28 mouse cellular contexts compared by ENCODE assay signal in the genomic region with DNA sequence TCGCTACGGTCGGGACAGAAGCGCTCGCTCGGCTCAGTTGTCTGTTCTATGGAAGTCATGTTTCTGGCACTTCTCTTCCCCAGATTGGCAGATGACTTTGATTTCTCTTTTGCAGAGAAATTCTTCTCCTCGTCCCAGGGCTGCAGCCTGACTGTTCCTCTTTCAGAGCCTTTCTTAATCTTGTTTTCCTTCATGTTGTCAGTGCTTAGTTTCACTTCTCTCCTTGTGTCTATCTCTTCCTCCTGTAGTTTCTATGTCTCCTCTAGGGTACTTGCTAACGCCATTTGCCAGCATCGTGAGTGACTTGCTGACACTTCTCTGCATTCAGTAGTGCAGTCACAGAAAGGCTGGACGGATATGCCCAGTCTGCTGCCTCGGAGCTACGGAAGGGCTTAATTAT.
DNase-seq lines count a peak whose midpoint lies in the region; ATAC-seq and TF ChIP-seq lines count a peak whose summit lies in the region.
"Had no signal": no experiment of that assay in that cellular context is flagged by ENCODE, and none has a peak within 500 bp of the region (broad histone marks: within the 10 kb centered on the region; RNA-seq: fewer than 3 reads in every experiment).

No protein-coding gene starts in this region.

- no peak overlapping the region for H3K4me2 ChIP-seq in hindbrain, embryonic 12.5 days (replicated peaks)
- H3K4me2 ChIP-seq: heart, embryonic 12.5 days; limb, embryonic 15.5 days; midbrain, embryonic 11.5 days had no signal

- no peak overlapping the region for H3K9ac ChIP-seq in hindbrain, embryonic 12.5 days
- H3K9ac ChIP-seq: heart, embryonic 12.5 days; limb, embryonic 15.5 days had no signal

- no peak for TF ChIP-seq POLR2A in bone marrow macrophage, adult 2 months (IDR thresholded peaks at IDR 0.05; ENCODE audit: borderline replicate concordance, low read depth, low read length)

- peak overlapping the region; percentile 65 for H3K27ac ChIP-seq in bone marrow macrophage, adult 2 months (ENCODE audit: insufficient read depth, low read depth, low read length)
- no peak overlapping the region for H3K27ac ChIP-seq in hindbrain, embryonic 12.5 days
- H3K27ac ChIP-seq: hindbrain, embryonic 10.5 days; hindbrain, postnatal 0 days; limb, embryonic 15.5 days; stomach, postnatal 0 days had no signal

- 92% methylated on average over 12 of the region's 12 CpGs for WGBS in hindbrain, embryonic 12.5 days

- H3K27me3 ChIP-seq in splenic B cell, adult 2 months (ENCODE audit: control insufficient read depth, insufficient read depth, low read length, poor library complexity, severe bottlenecking), result no peaks in the 10 kb centered on the region
- H3K27me3 ChIP-seq in hindbrain, embryonic 12.5 days, result no peaks in the 10 kb centered on the region
- H3K27me3 ChIP-seq: heart, embryonic 12.5 days; limb, embryonic 15.5 days had no signal

- peaks cover 8% of the 10 kb centered on the region; the same call in 1 of the 2 replicates for H3K36me3 ChIP-seq in splenic B cell, adult 2 months (ENCODE audit: control insufficient read depth, insufficient read depth, low read length, poor library complexity, severe bottlenecking)
- peaks cover 70% of the 10 kb centered on the region for H3K36me3 ChIP-seq in hindbrain, embryonic 12.5 days

- peaks cover 26% of the 10 kb centered on the region for H3K4me1 ChIP-seq in bone marrow macrophage, adult 2 months (ENCODE audit: control insufficient read depth, insufficient read depth, low read length)
- no peaks in the 10 kb centered on the region for H3K4me1 ChIP-seq in hindbrain, embryonic 12.5 days
- H3K4me1 ChIP-seq: heart, embryonic 12.5 days; hindbrain, embryonic 10.5 days; limb, embryonic 15.5 days had no signal

- peak; percentile 41 for DNase-seq in layer of hippocampus, adult 9-11 months
- no peak for DNase-seq in layer of hippocampus, adult 9-10 months (ENCODE audit: low spot score)
- peak; percentile 54 for DNase-seq in splenic B cell, adult 2 months (ENCODE audit: low read depth, low spot score)
- no peak for DNase-seq in testis, postnatal 10 days (ENCODE audit: low spot score)
- DNase-seq in urinary bladder, postnatal 36 days (ENCODE audit: low spot score in 2 of 2), result no peak
- DNase-seq: adrenal gland, adult 8-10 months; cerebellum, adult 11-12 months; cerebellum, postnatal 10 days; heart, postnatal 10 days; kidney, adult 9 months; kidney, postnatal 25 days; left cerebral cortex, postnatal 4 days; lung, postnatal 4 days; right cerebral cortex, postnatal 25 days; thymus, postnatal 25 days had no signal

- TF ChIP-seq CTCF in bone marrow macrophage, adult 2 months (IDR thresholded peaks at IDR 0.05; ENCODE audit: low read depth, low read length), result no peak

- peak; percentile 97 for ATAC-seq in granulocyte monocyte progenitor cell, adult 5-6 weeks (replicated peaks; ENCODE audit: poor library complexity, severe bottlenecking)
- no peak for ATAC-seq in hindbrain, embryonic 12.5 days (ENCODE audit: low FRiP score)
- ATAC-seq: activated CD4-positive, CD25-positive, alpha-beta regulatory T cell, adult 4 months; forebrain, embryonic 14.5 days; hindbrain, postnatal 0 days; intestine, embryonic 16.5 days had no signal

- peak overlapping the region; percentile 12; the same call in 1 of the 2 replicates for H3K4me3 ChIP-seq in bone marrow macrophage, adult 2 months (ENCODE audit: insufficient read depth, low read length)
- no peak overlapping the region for H3K4me3 ChIP-seq in hindbrain, embryonic 12.5 days
- H3K4me3 ChIP-seq: heart, embryonic 12.5 days; hindbrain, embryonic 10.5 days; left cerebral cortex, adult 2 months; limb, embryonic 15.5 days had no signal

- H3K9me3 ChIP-seq in hindbrain, embryonic 12.5 days (replicated peaks), result no peaks in the 10 kb centered on the region
- H3K9me3 ChIP-seq: heart, embryonic 12.5 days; hindbrain, embryonic 10.5 days; limb, embryonic 15.5 days had no signal

Comparison
In these comparisons a context has a peak if more than half of its experiments do, and no peak if none do; other contexts are left out.
1. DNase-seq: peak in layer of hippocampus, adult 9-11 months (single experiment) and splenic B cell, adult 2 months (single experiment); none in layer of hippocampus, adult 9-10 months (single experiment), testis, postnatal 10 days (single experiment) and urinary bladder, postnatal 36 days (0 of 2).